ENCODE assay signal across 8 mouse cellular contexts in the genomic region with DNA sequence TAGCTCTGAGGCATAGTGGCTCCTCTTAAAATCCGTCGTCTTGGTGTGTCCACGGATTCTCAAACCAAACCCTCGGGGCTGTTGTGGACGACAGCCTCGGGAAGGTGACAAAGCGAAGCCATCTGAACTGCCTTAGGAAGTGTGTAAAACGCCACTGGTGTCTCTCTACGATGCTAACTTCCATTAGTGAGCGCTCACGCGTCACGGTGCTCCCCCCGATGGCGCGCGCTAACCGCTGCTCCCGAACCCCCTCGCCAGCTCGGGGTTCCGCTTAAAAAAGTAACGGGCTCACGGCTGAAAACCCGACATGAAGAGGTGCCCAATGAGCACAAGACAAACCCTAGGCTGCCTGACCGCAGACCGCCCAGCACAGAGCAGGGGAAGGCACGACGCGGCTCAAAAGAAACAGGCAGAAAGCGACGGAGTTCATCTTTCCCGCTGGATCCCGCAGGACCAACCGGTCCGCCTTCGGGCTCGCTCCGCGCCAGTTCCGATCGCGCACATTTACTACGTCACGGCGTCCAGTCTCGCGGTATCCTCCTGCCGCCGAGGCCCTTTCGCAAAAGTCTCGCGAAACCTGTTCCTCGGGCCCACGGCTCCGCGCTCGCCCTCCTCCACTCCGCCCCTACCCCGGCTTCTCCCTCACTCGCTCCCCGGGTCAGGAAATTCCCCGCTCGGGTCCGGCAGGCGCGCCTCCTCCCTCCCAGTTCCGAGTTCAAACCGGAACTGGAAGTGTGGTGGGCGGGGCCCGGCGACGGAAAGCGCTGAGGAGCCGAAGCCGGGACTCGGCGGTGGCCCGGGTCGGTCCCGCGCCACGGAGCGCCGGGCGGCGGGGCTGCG. TPM values are rescaled to one million over a fixed set of nuclear protein-coding genes. Genes with fewer than 3 reads are reported as not detected.
A peak's percentile ranks its signal among the peaks of the same experiment; 100 is the strongest.
DNase-seq lines count a peak whose midpoint lies in the region; ATAC-seq and TF ChIP-seq lines count a peak whose summit lies in the region.

A gene (plus strand): TSS at position 744 of the 840 bp plus-strand sequence.

- H3K9ac ChIP-seq in heart, embryonic 11.5 days (ENCODE audit: low read depth, low read length): peak within 1 kb of the TSS; percentile 98
- peak within 1 kb of the TSS; percentile 88 for H3K9ac ChIP-seq in kidney, embryonic 16.5 days (replicated peaks; ENCODE audit: low read length)
- peak within 1 kb of the TSS; percentile 74 for H3K9ac ChIP-seq in liver, adult 2 months (ENCODE audit: low read depth, low read length)

- peak; percentile 83 for TF ChIP-seq POLR2A in brain, embryonic 14.5 days (IDR thresholded peaks at IDR 0.05; ENCODE audit: borderline replicate concordance, extremely low read depth, insufficient read depth, insufficient read length, poor library complexity, severe bottlenecking)
- peak; percentile 31; the same call in 1 of the 2 replicates for TF ChIP-seq POLR2A in liver, adult 2 months (IDR thresholded peaks at IDR 0.05; ENCODE audit: extremely low read depth, insufficient read depth, low read length)
- peak; percentile 71 for TF ChIP-seq POLR2A in myocyte (IDR thresholded peaks at IDR 0.05; ENCODE audit: insufficient read length, low read depth)

- H3K79me3 ChIP-seq in C2C12 (ENCODE audit: low read depth): peaks cover 42% of the 10 kb centered on the region

- H3K36me3 ChIP-seq in C2C12 (ENCODE audit: control insufficient read depth, insufficient read depth) (no peaks in the 10 kb centered on the region), myocyte (ENCODE audit: control insufficient read depth, insufficient read depth) (no peaks in the 10 kb centered on the region)
- H3K36me3 ChIP-seq in erythroblast, embryonic 14.5 days (ENCODE audit: control insufficient read depth): no peaks in the 10 kb centered on the region; the same call in 1 of the 2 replicates
- no peaks in the 10 kb centered on the region for H3K36me3 ChIP-seq in heart, embryonic 11.5 days (ENCODE audit: control insufficient read depth, insufficient read depth, low read length)
- H3K36me3 ChIP-seq in kidney, embryonic 16.5 days (ENCODE audit: insufficient read depth, low read length): no peaks in the 10 kb centered on the region
- H3K36me3 ChIP-seq in liver, adult 2 months (ENCODE audit: control insufficient read depth, insufficient read depth, low read length): no peaks in the 10 kb centered on the region
- no peaks in the 10 kb centered on the region for H3K36me3 ChIP-seq in splenic B cell, adult 2 months (ENCODE audit: control insufficient read depth, insufficient read depth, low read length, poor library complexity, severe bottlenecking)

- peaks cover 30% of the 10 kb centered on the region for H3K4me1 ChIP-seq in erythroblast, embryonic 14.5 days (ENCODE audit: control insufficient read depth)
- peaks cover 5% of the 10 kb centered on the region for H3K4me1 ChIP-seq in heart, embryonic 11.5 days (ENCODE audit: control insufficient read depth, insufficient read depth, low read length)
- peaks cover 15% of the 10 kb centered on the region for H3K4me1 ChIP-seq in kidney, embryonic 16.5 days (ENCODE audit: insufficient read depth, low read length)
- peaks cover 6% of the 10 kb centered on the region; the same call in 1 of the 2 replicates for H3K4me1 ChIP-seq in liver, adult 2 months (ENCODE audit: control insufficient read depth, insufficient read depth, low read length)

- peak; percentile 98 for DNase-seq in brain, embryonic 14.5 days (ENCODE audit: low read depth)
- peak; percentile 81 for DNase-seq in liver, adult 2 months (ENCODE audit: extremely low read depth, low read depth, low spot score)
- peak; percentile 94 for DNase-seq in splenic B cell, adult 2 months (ENCODE audit: low read depth, low spot score)

- no peaks in the 10 kb centered on the region for H3K9me3 ChIP-seq in erythroblast, embryonic 14.5 days (ENCODE audit: control insufficient read depth, low read length)
- no peaks in the 10 kb centered on the region for H3K9me3 ChIP-seq in heart, embryonic 11.5 days (replicated peaks; ENCODE audit: control insufficient read depth, low read length)
- no peaks in the 10 kb centered on the region for H3K9me3 ChIP-seq in kidney, embryonic 16.5 days (ENCODE audit: low read length)

- peak; percentile 85 for ATAC-seq in heart, embryonic 11.5 days (replicated peaks; ENCODE audit: insufficient number of reproducible peaks, low FRiP score, low TSS enrichment)
- ATAC-seq in kidney, embryonic 16.5 days (ENCODE audit: low FRiP score, low TSS enrichment): peak; percentile 94

- H3K27ac ChIP-seq in heart, embryonic 11.5 days (ENCODE audit: low read depth, low read length): peak within 1 kb of the TSS; percentile 100
- H3K27ac ChIP-seq in kidney, embryonic 16.5 days (ENCODE audit: low read length): peak within 1 kb of the TSS; percentile 99
- H3K27ac ChIP-seq in liver, adult 2 months (replicated peaks; ENCODE audit: insufficient read depth, low read depth, low read length): peak within 1 kb of the TSS; percentile 90

- H3K4me3 ChIP-seq in C2C12 (ENCODE audit: insufficient read depth, poor library complexity, severe bottlenecking): peak within 1 kb of the TSS; percentile 85
- peak within 1 kb of the TSS; percentile 84 for H3K4me3 ChIP-seq in erythroblast, embryonic 14.5 days (replicated peaks)
- peak within 1 kb of the TSS; percentile 92 for H3K4me3 ChIP-seq in heart, embryonic 11.5 days (ENCODE audit: low read depth, low read length)
- peak within 1 kb of the TSS; percentile 81 for H3K4me3 ChIP-seq in kidney, embryonic 16.5 days (ENCODE audit: low read length)
- H3K4me3 ChIP-seq in liver, adult 2 months (ENCODE audit: insufficient read depth, low read depth, low read length): peak within 1 kb of the TSS; percentile 69
- peak within 1 kb of the TSS; percentile 77 for H3K4me3 ChIP-seq in myocyte

- peak within 1 kb of the TSS; percentile 87 for H3K4me2 ChIP-seq in heart, embryonic 11.5 days
- peak within 1 kb of the TSS; percentile 88 for H3K4me2 ChIP-seq in kidney, embryonic 16.5 days (replicated peaks; ENCODE audit: low read depth, low read length)
- H3K4me2 ChIP-seq in myocyte (ENCODE audit: low read depth): peak within 1 kb of the TSS; percentile 89

- TF ChIP-seq CTCF in C2C12 (IDR thresholded peaks at IDR 0.05; ENCODE audit: control insufficient read depth, insufficient read depth, insufficient read length): no peak
- TF ChIP-seq CTCF in brain, embryonic 14.5 days (IDR thresholded peaks at IDR 0.05; ENCODE audit: borderline replicate concordance, extremely low read depth, insufficient read depth, insufficient read length): no peak
- TF ChIP-seq CTCF in liver, adult 2 months (IDR thresholded peaks at IDR 0.05; ENCODE audit: low read depth, low read length): no peak

- peaks cover 61% of the 10 kb centered on the region for H3K79me2 ChIP-seq in C2C12 (ENCODE audit: control insufficient read depth, insufficient read depth)
- peaks cover 5% of the 10 kb centered on the region; the same call in 1 of the 2 replicates for H3K79me2 ChIP-seq in liver, adult 2 months (ENCODE audit: control insufficient read depth, insufficient read depth, low read length)
- H3K79me2 ChIP-seq in myocyte (ENCODE audit: control insufficient read depth, insufficient read depth): peaks cover 50% of the 10 kb centered on the region

- H3K27me3 ChIP-seq in C2C12 (ENCODE audit: control insufficient read depth, insufficient read depth, insufficient read length): no peaks in the 10 kb centered on the region
- no peaks in the 10 kb centered on the region for H3K27me3 ChIP-seq in erythroblast, embryonic 14.5 days (ENCODE audit: control insufficient read depth)
- H3K27me3 ChIP-seq in heart, embryonic 11.5 days (ENCODE audit: control insufficient read depth, insufficient read depth, low read length): no peaks in the 10 kb centered on the region
- no peaks in the 10 kb centered on the region for H3K27me3 ChIP-seq in kidney, embryonic 16.5 days (ENCODE audit: insufficient read depth, low read length)
- no peaks in the 10 kb centered on the region for H3K27me3 ChIP-seq in liver, adult 2 months (ENCODE audit: control insufficient read depth, insufficient read depth, low read length)
- no peaks in the 10 kb centered on the region for H3K27me3 ChIP-seq in myocyte (ENCODE audit: control insufficient read depth, insufficient read depth, insufficient read length)
- H3K27me3 ChIP-seq in splenic B cell, adult 2 months (ENCODE audit: control insufficient read depth, insufficient read depth, low read length, poor library complexity, severe bottlenecking): no peaks in the 10 kb centered on the region

- WGBS in heart, embryonic 11.5 days (ENCODE audit: insufficient replicate concordance): under 1% methylated on average over 74 of the region's 88 CpGs
- WGBS in kidney, embryonic 16.5 days: under 1% methylated on average over 81 of the region's 88 CpGs
- under 1% methylated on average over 87 of the region's 88 CpGs for WGBS in liver, adult 2 months

- H3ac ChIP-seq in C2C12 (ENCODE audit: control insufficient read depth, insufficient read length, low read depth) (peak within 1 kb of the TSS; percentile 85), myocyte (ENCODE audit: control insufficient read depth, insufficient read length) (peak within 1 kb of the TSS; percentile 93)

TF ChIP-seq in C2C12, 6 proteins besides CTCF, POLR2A, EP300 and RAD21:
- no peak for TF ChIP-seq FOSL1 (IDR thresholded peaks at IDR 0.05; ENCODE audit: insufficient read depth, low read length, poor library complexity, severe bottlenecking)
- peak; percentile 6 for TF ChIP-seq MAX (IDR thresholded peaks at IDR 0.05)

TF ChIP-seq in myocyte, 11 proteins besides CTCF, POLR2A, EP300 and RAD21:
- TF ChIP-seq MYOD1 (IDR thresholded peaks at IDR 0.05; ENCODE audit: control insufficient read depth in 1 of 3, insufficient read length in 2 of 3, low read depth in 2 of 3): no peak
- peak; percentile 77 for TF ChIP-seq POLR2AphosphoS2 (IDR thresholded peaks at IDR 0.05; ENCODE audit: insufficient read length, low read depth)
- no peak for TF ChIP-seq MYOG (IDR thresholded peaks at IDR 0.05; ENCODE audit: control insufficient read depth in 1 of 3, insufficient read depth in 1 of 3, insufficient read length in 2 of 3, low read depth in 2 of 3)
- peak; percentile 46 for TF ChIP-seq SRF (IDR thresholded peaks at IDR 0.05; ENCODE audit: control insufficient read depth, insufficient read length, low read depth)
- no peak for TF ChIP-seq MAX (IDR thresholded peaks at IDR 0.05; ENCODE audit: low read depth)
- peak; percentile 84 for TF ChIP-seq E2F4 (IDR thresholded peaks at IDR 0.05; ENCODE audit: insufficient read depth)

RNA-seq across cellular contexts. Expression of the gene that starts here (rescaled TPM):
- polyA plus RNA-seq in C2C12 (2012; fragmentation: generic; extraction: Trizol) (17.8 TPM), myocyte (2012; fragmentation: generic; extraction: Trizol) (16.3 TPM)
- 51.7 and 59.4 TPM in 2 replicates for polyA plus RNA-seq in brain, embryonic 14.5 days (2012; rRNA removed)
- polyA plus RNA-seq in erythroblast, embryonic 14.5 days (2012): 0.24 and 0.26 TPM in 2 replicates
- 37.9 and 50.2 TPM in 2 replicates for polyA plus RNA-seq in heart, embryonic 11.5 days (2014; fragmentation: Nextera tagmentation; extraction: Ambion mirVana)
- 20.7 and 30.6 TPM in 2 replicates for polyA plus RNA-seq in kidney, embryonic 16.5 days (2015; fragmentation: Nextera tagmentation; extraction: Ambion mirVana)
- 20.7 and 27.0 TPM in 2 replicates for total RNA-seq in liver, adult 2 months (2014; rRNA removed)
- 22.7 and 31.3 TPM in 2 replicates for polyA plus RNA-seq in liver, adult 2 months (2012; rRNA removed)

Comparison
In these comparisons a context has a peak if more than half of its experiments do, and no peak if none do; other contexts are left out.
1. Peak in every context shown above with its lines: DNase-seq, ATAC-seq, H3K4me3 ChIP-seq and H3K27ac ChIP-seq.
2. RNA of the gene that starts here (polyA plus RNA-seq): 51.7 to 59.4 TPM in brain, embryonic 14.5 days, 37.9 to 50.2 TPM in heart, embryonic 11.5 days, 22.7 to 31.3 TPM in liver, adult 2 months, 20.7 to 30.6 TPM in kidney, embryonic 16.5 days, 17.8 TPM in C2C12 (single experiment) and 16.3 TPM in myocyte (single experiment); 0.24 to 0.26 TPM in erythroblast, embryonic 14.5 days; every median in the first group is over 10 times any median in the second.
3. POLR2A ChIP-seq: peak in every context shown above with its lines; median percentile 83 in brain, embryonic 14.5 days; 71 in myocyte; 31 in liver, adult 2 months.